Mouse (Mus musculus) thymus, adult 18-20 months (tissue): ENCODE data around the gene Kazald1.
A peak's percentile ranks its signal among the peaks of the same experiment; 100 is the strongest.
"Not testable (repeated sequence)": the region's sequence is repeated elsewhere in the genome, so short reads cannot be mapped to it uniquely, and the experiment has no call there.

ENCODE experiments used
- DNase-seq, 2 experiments: peaks; one replicate each; pipeline ENCODE4 v3.0.0; 2022; ENCODE audit warnings: mixed read lengths in 2 of 2

Kazald1 gene

GRCm38 (mm10) chr19:45074580-45075322 lies at the start of gene Kazald1:
Kazald1 (plus strand) TSS chr19:45075241.
- peak; percentile 81 to 83 for DNase-seq

- no peak for DNase-seq
Measured at GRCm38 (mm10) chr19:45025937-45026568, 49.0 kb upstream of the Kazald1 start.

GRCm38 (mm10) chr19:45026958-45027670 lies 47.9 kb upstream of the Kazald1 start:
- no peak for DNase-seq

- DNase-seq = no peak
Measured at GRCm38 (mm10) chr19:45027848-45028247, 47.2 kb upstream of the Kazald1 start.

GRCm38 (mm10) chr19:45028746-45029145 lies 46.3 kb upstream of the Kazald1 start:
- DNase-seq = no peak

- DNase-seq = no peak
Measured at GRCm38 (mm10) chr19:45029571-45029970, 45.5 kb upstream of the Kazald1 start.

GRCm38 (mm10) chr19:45030111-45030510 lies 44.9 kb upstream of the Kazald1 start:
- no peak for DNase-seq

- no peak for DNase-seq
Measured at GRCm38 (mm10) chr19:45030746-45031693, 44.0 kb upstream of the Kazald1 start.

- DNase-seq = no peak
Measured at GRCm38 (mm10) chr19:45031780-45032179, 43.3 kb upstream of the Kazald1 start.

- no peak for DNase-seq
Measured at GRCm38 (mm10) chr19:45032570-45033332, 42.3 kb upstream of the Kazald1 start.

- DNase-seq = no peak
Measured at GRCm38 (mm10) chr19:45036867-45037266, 38.2 kb upstream of the Kazald1 start.

- not testable (repeated sequence) for DNase-seq
Measured at GRCm38 (mm10) chr19:45038198-45038597, 36.8 kb upstream of the Kazald1 start.

GRCm38 (mm10) chr19:45040214-45040613 lies 34.8 kb upstream of the Kazald1 start:
- DNase-seq = no peak

GRCm38 (mm10) chr19:45044389-45044927 lies 30.6 kb upstream of the Kazald1 start:
- no peak for DNase-seq

- no peak for DNase-seq
Measured at GRCm38 (mm10) chr19:45045236-45045635, 29.8 kb upstream of the Kazald1 start.

- DNase-seq = no peak
Measured at GRCm38 (mm10) chr19:45045651-45046050, 29.4 kb upstream of the Kazald1 start, which contains the start of gene Pdzd7. Pdzd7 (minus strand) TSS chr19:45045717.

- peak; percentile 69 to 76 for DNase-seq
Measured at GRCm38 (mm10) chr19:45046523-45047321, 28.3 kb upstream of the Kazald1 start.

GRCm38 (mm10) chr19:45047417-45047934 lies 27.6 kb upstream of the Kazald1 start, which contains the start of gene Sfxn3:
Sfxn3 (plus strand) TSS chr19:45047503.
- peak; percentile 75 to 80 for DNase-seq

- DNase-seq = peak; percentile 29 to 61
Measured at GRCm38 (mm10) chr19:45047935-45048643, 27.0 kb upstream of the Kazald1 start.
